Mouse (Mus musculus) CH12.LX (cell line): ENCODE results near the gene Eme2. TPM values are rescaled to one million over a fixed set of nuclear protein-coding genes. Genes with fewer than 3 reads are reported as not detected.

Experiments
- DNase-seq: peaks from one replicate; pipeline ENCODE4 v3.0.0-alpha.2; 2013; ENCODE audit errors: extremely low read depth
- H3K27ac ChIP-seq: 2 replicates; pipeline ENCODE4 v1.5.1; 2012; ENCODE audit warnings: low read depth, mild to moderate bottlenecking, control low read depth, moderate library complexity; ENCODE audit not compliant: insufficient read depth
- H3K27me3 ChIP-seq: replicated peaks from 2 replicates; pipeline ENCODE3; 2012; ENCODE audit warnings: inconsistent platforms
- H3K36me3 ChIP-seq, 2 experiments: replicated peaks in 1 of 2; 2 replicates each; pipeline versions ENCODE3 to v1.6.1; 2012; ENCODE audit warnings: inconsistent platforms in 1 of 2, low read length in 1 of 2, mild to moderate bottlenecking in 1 of 2, mixed read lengths in 1 of 2, moderate library complexity in 1 of 2; ENCODE audit not compliant: control insufficient read depth in 1 of 2, insufficient read depth in 1 of 2
- H3K4me1 ChIP-seq, 2 experiments: 2 replicates each; pipeline ENCODE4 v1.6.1; 2012; ENCODE audit warnings: inconsistent platforms in 1 of 2, moderate library complexity in 1 of 2; ENCODE audit not compliant: insufficient read depth in 2 of 2, control insufficient read depth in 1 of 2
- H3K4me2 ChIP-seq: 2 replicates; pipeline ENCODE4 v1.6.1; 2012; ENCODE audit warnings: low read depth, mild to moderate bottlenecking, control low read depth; ENCODE audit not compliant: poor library complexity, insufficient read depth, severe bottlenecking
- H3K4me3 ChIP-seq, 3 experiments: fragments of 150-350 bp in 1 of 3; sonication (generic) in 1 of 3; replicated peaks in 1 of 3; 2 replicates each; pipeline versions ENCODE3 to v1.5.1; 2011 to 2012; ENCODE audit warnings: low read depth in 2 of 3, low read length in 2 of 3, mild to moderate bottlenecking in 2 of 3, moderate library complexity in 2 of 3, control low read depth in 1 of 3, improper control_type of control experiment in 1 of 3, inconsistent platforms in 1 of 3, mixed read lengths in 1 of 3; ENCODE audit not compliant: poor library complexity in 1 of 3
- H3K79me2 ChIP-seq: replicated peaks from 2 replicates; pipeline ENCODE4 v1.6.1; 2012; ENCODE audit warnings: mild to moderate bottlenecking, moderate library complexity; ENCODE audit not compliant: control insufficient read depth, poor library complexity, insufficient read depth, severe bottlenecking; ENCODE audit errors: extremely low read depth
- H3K9ac ChIP-seq: 2 replicates; pipeline ENCODE4 v1.6.1; 2012; ENCODE audit warnings: low read depth, mild to moderate bottlenecking, control low read depth, moderate library complexity; ENCODE audit not compliant: insufficient read depth
- H3K9me3 ChIP-seq: replicated peaks from 2 replicates; pipeline ENCODE3; 2012; ENCODE audit warnings: low read length, inconsistent platforms, mixed read lengths
- CHD1 ChIP-seq: IDR thresholded peaks from 2 replicates; pipeline ENCODE4 v1.6.1; 2012; ENCODE audit warnings: low read depth, low read length, improper control_type of control experiment, inconsistent platforms
- E2F4 ChIP-seq: IDR thresholded peaks from 2 replicates; pipeline ENCODE4 v1.6.1; 2011; ENCODE audit warnings: low read depth, low read length, improper control_type of control experiment; ENCODE audit not compliant: insufficient replicate concordance
- GABPA ChIP-seq: IDR thresholded peaks from 2 replicates; pipeline ENCODE4 v1.6.1; 2012; ENCODE audit warnings: low read depth, low read length, improper control_type of control experiment, inconsistent platforms; ENCODE audit not compliant: insufficient replicate concordance
- HCFC1 ChIP-seq: IDR thresholded peaks from 2 replicates; pipeline ENCODE4 v1.6.1; 2012; ENCODE audit warnings: low read depth, mild to moderate bottlenecking, inconsistent platforms, low read length, improper control_type of control experiment
- IRF4 ChIP-seq: IDR thresholded peaks from 2 replicates; pipeline ENCODE4 v1.6.1; 2014; ENCODE audit warnings: low read depth, mild to moderate bottlenecking, inconsistent platforms, low read length, improper control_type of control experiment
- JUND ChIP-seq: conservative IDR thresholded peaks from 2 replicates; pipeline ENCODE4 v1.6.1; 2011; ENCODE audit warnings: low read depth, low read length, improper control_type of control experiment
- KAT2A ChIP-seq: IDR thresholded peaks from 2 replicates; pipeline ENCODE4 v1.6.1; 2012; ENCODE audit warnings: low read length, improper control_type of control experiment, inconsistent platforms; ENCODE audit not compliant: insufficient replicate concordance
- MAX ChIP-seq: IDR thresholded peaks from 2 replicates; pipeline ENCODE4 v1.6.1; 2011; ENCODE audit warnings: low read length, improper control_type of control experiment
- MEF2A ChIP-seq: IDR thresholded peaks from 2 replicates; pipeline ENCODE4 v1.6.1; 2014; ENCODE audit warnings: low read depth, mild to moderate bottlenecking, inconsistent platforms, low read length, improper control_type of control experiment, borderline replicate concordance
- MXI1 ChIP-seq: IDR thresholded peaks from 2 replicates; pipeline ENCODE4 v1.6.1; 2011; ENCODE audit warnings: mild to moderate bottlenecking, low read depth, low read length, improper control_type of control experiment
- NELFE ChIP-seq: IDR thresholded peaks from 2 replicates; pipeline ENCODE4 v1.6.1; 2011; ENCODE audit warnings: low read depth, low read length, improper control_type of control experiment
- NRF1 ChIP-seq: IDR thresholded peaks from 2 replicates; pipeline ENCODE4 v1.6.1; 2014; ENCODE audit warnings: low read depth, mild to moderate bottlenecking, inconsistent platforms, low read length, improper control_type of control experiment, moderate library complexity
- PAX5 ChIP-seq: IDR thresholded peaks from 2 replicates; pipeline ENCODE4 v1.6.1; 2012; ENCODE audit warnings: low read length, inconsistent platforms, mixed read lengths
- POLR2A ChIP-seq: IDR thresholded peaks from 2 replicates; pipeline ENCODE4 v1.6.1; 2011; ENCODE audit warnings: low read depth, mild to moderate bottlenecking, improper control_type of control experiment, low read length
- RCOR1 ChIP-seq: conservative IDR thresholded peaks from 2 replicates; pipeline ENCODE4 v1.6.1; 2012; ENCODE audit warnings: low read depth, mild to moderate bottlenecking, inconsistent platforms, low read length, improper control_type of control experiment
- SIN3A ChIP-seq: IDR thresholded peaks from 2 replicates; pipeline ENCODE4 v1.6.1; 2012; ENCODE audit warnings: low read length, improper control_type of control experiment, inconsistent platforms
- SMC3 ChIP-seq: IDR thresholded peaks from 2 replicates; pipeline ENCODE4 v1.6.1; 2011; ENCODE audit warnings: low read depth, low read length, improper control_type of control experiment
- TCF12 ChIP-seq: IDR thresholded peaks from 2 replicates; pipeline ENCODE4 v1.6.1; 2014; ENCODE audit warnings: low read depth, mild to moderate bottlenecking, inconsistent platforms, low read length, improper control_type of control experiment
- UBTF ChIP-seq: IDR thresholded peaks from 2 replicates; pipeline ENCODE4 v1.6.1; 2012; ENCODE audit warnings: low read depth, mild to moderate bottlenecking, inconsistent platforms, low read length, improper control_type of control experiment, moderate library complexity
- USF1 ChIP-seq: IDR thresholded peaks from 2 replicates; pipeline ENCODE4 v1.6.1; 2014; ENCODE audit warnings: low read depth, mild to moderate bottlenecking, inconsistent platforms, low read length, improper control_type of control experiment
- ZC3H11A ChIP-seq: IDR thresholded peaks from 2 replicates; pipeline ENCODE4 v1.6.1; 2012; ENCODE audit warnings: low read depth, mild to moderate bottlenecking, inconsistent platforms, low read length, improper control_type of control experiment
- ZKSCAN1 ChIP-seq: IDR thresholded peaks from 2 replicates; pipeline ENCODE4 v1.6.1; 2012; ENCODE audit warnings: low read depth, inconsistent platforms, low read length, improper control_type of control experiment, borderline replicate concordance
- ZNF384 ChIP-seq: IDR thresholded peaks from 2 replicates; pipeline ENCODE4 v1.6.1; 2012; ENCODE audit warnings: low read depth, low read length, improper control_type of control experiment, inconsistent platforms
- dilution Hi-C: fragments of 300-500 bp; cut with MboI; formaldehyde crosslinking; loops from 2 replicates; pipeline ENCODE4 v1.14.3; 2020; ENCODE audit warnings: low sequenced_read_pairs; ENCODE audit not compliant: extremely low pct_unique_long_range_greater_than_20kb, extremely low pct_ligation_motif_present
- in situ Hi-C: fragments of 300-500 bp; cut with MboI; formaldehyde crosslinking; loops from 3 replicates; pipeline ENCODE4 v1.14.3; 2019; ENCODE audit warnings: low sequenced_read_pairs, low pct_ligation_motif_present, low pct_unique_long_range_greater_than_20kb, mixed read lengths
- polyA plus RNA-seq: library from polyadenylated mRNA; unstranded; fragments of >175 nt; gene quantifications from 2 replicates; pipeline ENCODE4 v1.2.1, GENCODE M21; 2012; ENCODE audit warnings: low read depth; ENCODE audit not compliant: insufficient read length
- total RNA-seq, 2 experiments: library from RNA; depleted of rRNA; stranded (reverse); fragments of 300-350 nt in 1 of 2; fragments of >200 nt in 1 of 2; gene quantifications; 2 replicates each; pipeline ENCODE4 v1.2.3; 2012 to 2014

Gene Eme2
- total and polyA plus RNA-seq, 3 experiments = 12.7 to 19.7 (median 16.9) TPM

- H3K27ac ChIP-seq = no peak overlapping the region
- TF ChIP-seq PAX5 = no peak
- no peak for TF ChIP-seq HCFC1
- no peak for TF ChIP-seq NELFE
- TF ChIP-seq JUND = no peak
- no peak for DNase-seq
- in situ Hi-C loops = no loop called here
- H3K4me2 ChIP-seq = no peak overlapping the region
- no peaks in the 10 kb centered on the region for H3K27me3 ChIP-seq
- no peaks in the 10 kb centered on the region for H3K79me2 ChIP-seq
- no peak overlapping the region for H3K4me3 ChIP-seq
- no peak overlapping the region for H3K9ac ChIP-seq
- no peaks in the 10 kb centered on the region for H3K9me3 ChIP-seq
- H3K36me3 ChIP-seq = peaks cover 80 to 99% of the 10 kb centered on the region in 2 experiments
- no peaks in the 10 kb centered on the region for H3K4me1 ChIP-seq
- dilution Hi-C loops = no loop called here
Observed at GRCm38 (mm10) chr17:24913984-24914383, 19.1 kb upstream of the Eme2 start.

GRCm38 (mm10) chr17:24907591-24907990 lies 12.7 kb upstream of the Eme2 start:
- no peak for DNase-seq
- Histone ChIP-seq H3K4me1 (no peaks in the 10 kb centered on the region), H3K36me3 (peaks cover 88 to 100% of the 10 kb centered on the region in 2 experiments), H3K9me3 (no peaks in the 10 kb centered on the region), H3K9ac (no peak overlapping the region), H3K27me3 (no peaks in the 10 kb centered on the region), H3K4me2 (no peak overlapping the region), H3K27ac (no peak overlapping the region), H3K4me3 (no peak overlapping the region), H3K79me2 (no peaks in the 10 kb centered on the region)
- TF ChIP-seq MAX (no peak), CHD1 (no peak), MEF2A (no peak), TCF12 (no peak), SIN3A (no peak), UBTF (no peak), IRF4 (no peak), RCOR1 (no peak), SMC3 (no peak), GABPA (no peak), MXI1 (no peak), KAT2A (no peak), POLR2A (no peak), ZNF384 (no peak), ZKSCAN1 (no peak), USF1 (no peak), NRF1 (no peak), ZC3H11A (no peak), E2F4 (no peak)
- in situ Hi-C loops (no loop called here), dilution Hi-C loops (no loop called here)
